Mouse (Mus musculus): ENCODE measurements at regions not wholly inside any gene's neighbourhood (a gene's known extent, or its start where the extent isn't known, plus 50 kb on each side); places are given as distances from the start of the nearest gene placed in this dataset.

DNA sequence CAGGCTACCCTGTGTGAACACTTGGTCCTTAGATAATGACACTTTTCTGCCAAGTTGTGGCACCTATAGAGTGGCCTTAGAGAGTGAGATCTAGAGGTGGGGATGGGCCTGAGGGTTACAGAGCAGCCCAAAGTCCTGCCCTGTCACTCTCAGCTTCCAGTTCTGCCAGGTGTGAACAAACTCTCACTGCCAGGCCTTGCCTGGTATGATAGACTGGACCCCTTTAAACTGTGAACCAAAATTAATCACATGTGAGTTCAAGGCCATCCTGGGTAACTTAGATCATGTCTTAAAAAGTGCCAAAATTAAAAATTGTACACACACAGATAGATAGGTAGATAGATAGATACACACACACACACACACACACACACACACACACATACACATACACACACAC lies 271.0 kb downstream of the Hlx start:
- TF ChIP-seq POLR2A (IDR thresholded peaks at IDR 0.05; ENCODE audit: low read depth, low read length) = no peak
- TF ChIP-seq CTCF (IDR thresholded peaks at IDR 0.05; ENCODE audit: borderline replicate concordance, insufficient read depth, low read length) = no peak
